Mouse (Mus musculus) kidney, adult 18-20 months (tissue): ENCODE measurements around the gene Mrm3.
"Not testable (repeated sequence)": the region's sequence is repeated elsewhere in the genome, so short reads cannot be mapped to it uniquely, and the experiment has no call there.

Experiments used
- DNase-seq: peaks from one replicate; pipeline ENCODE4 v3.0.0; 2021

Mrm3 gene

DNA sequence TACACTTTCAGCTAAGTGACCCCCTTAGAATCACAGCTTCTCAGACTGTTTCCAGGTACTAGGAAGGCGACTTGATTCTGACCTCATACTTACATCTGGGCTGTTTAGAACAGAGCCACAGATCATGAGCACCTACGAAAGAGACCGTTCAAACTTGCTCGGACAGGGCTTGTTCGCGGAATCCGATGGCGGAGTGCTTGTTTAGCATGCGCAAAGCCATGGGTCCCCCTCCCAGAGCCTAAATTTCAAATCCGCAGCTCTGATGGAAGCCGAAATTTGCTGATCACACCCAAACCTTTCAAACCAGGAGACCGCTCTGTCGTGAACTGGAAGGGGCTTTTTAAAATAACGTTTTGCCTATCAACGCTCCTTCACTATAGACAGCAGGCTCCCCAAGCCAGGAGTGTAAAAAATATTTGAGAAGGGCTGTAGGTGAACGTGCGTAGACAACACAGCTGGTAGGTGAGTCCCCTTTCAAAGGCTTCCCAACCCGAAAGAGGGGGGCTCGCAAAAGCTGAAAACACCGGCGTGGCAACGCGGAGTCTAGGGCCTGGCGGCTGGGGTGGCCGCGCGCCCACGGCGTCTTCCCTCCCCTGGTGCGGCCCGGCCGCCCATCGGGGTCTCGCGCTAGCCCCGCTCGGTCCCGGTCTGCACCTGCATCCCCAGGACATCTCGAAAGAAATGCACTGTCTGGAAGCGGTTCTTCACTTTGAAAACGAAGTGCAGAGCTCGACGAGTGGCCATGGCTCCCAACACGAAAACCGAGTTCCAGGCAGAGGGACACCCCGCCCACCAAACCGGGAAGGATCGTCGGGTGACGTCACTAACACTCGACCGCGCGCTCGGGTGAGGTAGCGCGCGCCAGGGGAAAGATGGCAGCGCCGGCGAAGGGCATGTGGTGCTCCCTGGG lies at the start of gene Mrm3, which contains the start of gene Glod4:
TSS of gene Mrm3 (plus strand) at position 815 of the 910 bp plus-strand sequence.
TSS of gene Glod4 (minus strand) at position 825 of the 910 bp plus-strand sequence.
- peak; percentile 92 for DNase-seq

DNA sequence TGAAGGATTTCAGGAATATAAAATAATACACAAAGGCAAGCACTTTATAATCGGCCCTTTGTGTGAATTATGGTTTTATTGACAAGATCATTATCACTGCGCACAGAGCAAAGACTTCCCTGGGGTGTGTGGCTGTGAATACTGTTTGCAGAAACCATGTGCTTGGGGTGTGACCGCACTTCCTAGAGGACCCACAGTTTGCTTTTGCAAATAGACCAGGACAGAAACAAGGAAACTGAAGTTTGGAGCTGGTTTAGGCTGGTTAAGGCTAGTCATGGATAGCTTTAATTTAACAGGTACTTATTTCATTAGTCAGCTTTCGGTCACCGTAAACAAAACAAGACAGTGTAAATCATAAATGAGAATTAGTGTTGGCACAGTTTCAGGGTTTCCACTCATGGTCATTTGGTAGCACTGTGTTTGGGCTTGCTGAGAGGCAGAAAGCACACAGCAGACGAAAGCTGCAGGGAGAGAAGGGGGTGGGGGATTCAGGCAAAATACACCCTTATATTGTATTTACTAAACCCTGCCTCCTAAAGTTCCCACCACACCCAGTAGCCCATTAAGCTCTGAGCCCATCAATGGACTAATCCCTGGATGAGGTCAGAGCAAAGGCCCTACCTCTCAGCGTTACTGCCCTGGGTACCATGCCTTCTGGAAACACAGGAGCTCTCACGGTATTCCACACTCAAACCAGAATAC lies 47.1 kb upstream of the Mrm3 start:
- no peak for DNase-seq

DNA sequence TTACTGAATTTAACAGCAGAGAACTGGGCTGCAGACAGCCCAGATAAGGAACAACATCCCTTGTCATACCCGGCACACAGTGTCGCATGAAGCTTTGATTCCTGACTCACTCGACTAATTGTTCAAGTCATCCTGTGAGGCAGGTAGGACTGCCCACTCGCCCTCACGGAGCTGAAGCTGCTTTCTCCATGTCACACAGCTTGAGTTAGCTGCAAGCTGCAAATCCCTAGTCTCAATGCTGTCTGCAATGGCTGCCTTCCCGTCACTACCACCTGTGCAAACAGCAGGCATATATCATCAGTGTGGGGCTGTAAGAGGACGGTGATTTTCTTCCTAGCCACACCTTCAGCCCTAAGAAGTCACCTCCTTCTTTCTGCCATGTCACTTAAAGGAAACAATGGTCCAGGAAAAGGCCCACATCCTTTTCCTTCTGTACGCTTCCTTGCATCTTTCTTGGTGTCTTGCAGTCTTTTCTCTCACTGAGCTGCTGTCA lies 46.5 kb upstream of the Mrm3 start:
- no peak for DNase-seq

DNA sequence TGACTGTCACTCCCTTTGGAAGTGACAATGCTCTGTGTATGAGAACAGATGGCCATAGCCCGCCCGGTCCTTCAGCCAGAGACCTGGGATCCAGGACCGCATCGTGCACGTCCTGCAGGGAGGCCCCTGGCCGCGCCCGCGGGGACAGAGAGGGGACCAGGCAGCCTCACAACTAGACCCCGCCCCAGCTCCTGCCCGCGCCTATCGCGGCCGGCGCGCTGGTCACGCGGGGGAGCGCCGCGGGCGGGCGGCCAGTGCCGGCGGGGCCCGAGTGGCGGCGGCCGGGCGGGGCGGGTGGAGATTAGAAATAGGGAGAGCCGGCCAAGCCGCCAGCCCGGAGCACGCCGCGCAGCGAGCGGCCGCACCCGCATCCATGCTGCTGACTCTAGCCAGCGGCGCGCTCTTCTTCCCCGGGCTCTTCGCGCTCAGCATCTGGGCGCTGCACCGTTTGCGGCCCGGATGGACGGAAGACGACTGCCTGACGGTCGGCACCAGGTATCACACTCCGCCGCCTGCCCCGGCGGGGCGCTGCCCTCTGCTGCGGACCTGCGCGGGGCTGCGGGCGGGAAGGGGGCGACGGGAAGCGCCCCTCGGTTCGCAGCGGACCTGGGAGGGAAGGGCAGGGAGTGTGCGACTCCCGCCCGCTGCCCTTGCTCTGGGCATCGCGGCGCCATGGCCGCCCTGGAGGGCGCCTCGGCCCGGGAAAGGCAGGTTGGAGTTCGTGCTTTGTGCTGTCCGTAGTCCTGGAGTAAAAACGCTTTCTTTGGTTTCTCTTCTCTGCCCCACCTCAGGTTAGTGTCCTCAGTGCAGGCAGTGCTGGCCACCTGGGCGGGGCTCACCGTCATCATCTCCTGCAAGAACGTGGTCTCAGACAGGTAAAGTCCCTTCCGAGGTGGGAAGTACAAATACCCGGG lies 41.5 kb upstream of the Mrm3 start:
- peak; percentile 88 for DNase-seq

DNA sequence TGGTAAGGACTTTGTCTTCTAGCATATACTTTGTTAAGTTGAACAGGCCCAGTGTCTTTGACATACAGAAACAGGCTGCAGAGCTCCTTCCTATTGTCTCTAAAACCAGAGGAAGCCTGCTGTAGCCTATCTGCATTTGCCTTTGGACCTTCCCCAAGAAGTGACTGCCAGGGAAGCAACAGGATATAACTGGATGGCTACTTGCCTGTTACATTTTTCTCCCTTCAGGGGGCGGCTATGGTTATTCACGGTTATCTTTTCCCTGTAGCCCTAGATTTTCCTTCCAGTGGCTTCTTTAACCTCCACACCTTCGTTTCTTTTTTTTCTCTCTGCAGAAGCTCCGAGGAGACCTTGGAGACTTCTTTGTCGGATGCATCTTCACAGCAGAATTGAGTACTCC lies 36.7 kb upstream of the Mrm3 start:
- no peak for DNase-seq

DNA sequence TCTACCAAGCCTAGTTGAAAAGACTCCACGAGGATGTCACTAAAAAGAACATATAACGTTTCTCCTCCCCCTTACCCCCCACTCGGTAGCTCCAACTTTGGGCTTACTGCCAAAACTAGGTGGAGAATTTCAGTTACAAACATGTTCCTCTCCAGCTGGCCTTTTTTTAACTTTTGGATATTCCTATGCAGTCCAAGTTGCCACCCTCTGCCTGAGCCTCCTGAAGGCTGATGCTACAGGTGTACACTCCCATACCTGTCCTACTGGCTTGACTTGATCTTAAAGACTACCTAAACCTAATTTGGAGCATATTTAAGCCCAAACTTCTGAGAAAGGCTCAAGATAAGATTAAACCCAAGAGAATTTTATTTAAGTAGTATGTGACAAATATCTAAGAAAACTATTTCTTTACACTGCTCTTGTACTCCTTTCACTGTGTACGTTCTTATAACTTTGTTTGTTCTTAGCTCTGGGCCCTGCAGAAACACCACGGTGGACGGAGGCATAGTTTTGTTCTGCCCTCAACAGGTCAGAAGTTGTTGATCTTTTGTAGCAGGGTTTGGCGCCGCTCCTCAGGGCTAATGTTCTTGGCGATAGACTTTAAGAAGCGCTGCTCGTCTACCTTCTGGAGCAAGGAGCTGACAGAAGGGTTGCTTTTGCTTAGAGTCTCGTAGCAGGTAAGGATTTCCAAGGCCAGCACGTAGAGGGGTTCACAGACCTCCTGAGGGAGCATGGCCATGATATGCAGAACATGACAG lies 33.1 kb upstream of the Mrm3 start:
- no peak for DNase-seq

DNA sequence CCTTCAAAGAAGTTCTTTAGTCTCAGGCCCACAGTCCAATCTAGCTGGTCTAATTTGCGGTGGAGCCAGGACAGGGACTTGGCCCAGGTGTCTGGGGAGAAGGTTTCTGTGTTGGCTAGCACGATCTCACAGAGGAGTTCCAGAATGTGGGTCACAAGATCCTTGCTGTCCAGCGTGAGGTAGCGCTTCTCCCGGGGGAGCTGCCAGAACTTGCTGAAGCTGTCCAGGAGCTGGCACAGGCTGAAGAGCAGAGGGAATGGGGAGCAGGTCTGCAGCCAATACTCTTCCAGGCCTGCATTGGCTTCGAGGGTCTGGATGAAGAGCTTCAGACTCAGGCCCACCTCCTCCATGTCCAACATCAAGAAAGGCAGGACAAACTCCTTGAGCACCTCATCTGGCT lies 31.9 kb upstream of the Mrm3 start:
- DNase-seq: not testable (repeated sequence)

DNA sequence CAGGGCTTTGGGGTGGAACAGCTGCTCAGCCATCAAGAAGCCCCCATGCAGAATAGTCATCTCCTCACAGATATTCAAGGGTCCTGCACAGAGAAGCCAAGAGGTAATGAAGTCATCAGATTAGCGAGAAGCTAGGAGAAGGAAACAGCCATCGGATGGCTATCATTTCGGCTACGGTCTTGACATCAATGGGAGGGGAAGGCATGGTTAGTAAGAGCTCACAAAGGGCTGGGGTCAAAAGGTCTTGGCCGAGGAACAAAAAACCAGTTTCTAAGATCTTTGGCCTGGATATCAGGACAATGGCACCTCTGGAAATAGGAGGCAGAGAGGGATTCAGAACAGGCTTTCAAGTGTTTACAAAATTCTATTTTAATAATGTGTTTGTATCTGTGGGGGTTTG lies 29.7 kb upstream of the Mrm3 start:
- no peak for DNase-seq

DNA sequence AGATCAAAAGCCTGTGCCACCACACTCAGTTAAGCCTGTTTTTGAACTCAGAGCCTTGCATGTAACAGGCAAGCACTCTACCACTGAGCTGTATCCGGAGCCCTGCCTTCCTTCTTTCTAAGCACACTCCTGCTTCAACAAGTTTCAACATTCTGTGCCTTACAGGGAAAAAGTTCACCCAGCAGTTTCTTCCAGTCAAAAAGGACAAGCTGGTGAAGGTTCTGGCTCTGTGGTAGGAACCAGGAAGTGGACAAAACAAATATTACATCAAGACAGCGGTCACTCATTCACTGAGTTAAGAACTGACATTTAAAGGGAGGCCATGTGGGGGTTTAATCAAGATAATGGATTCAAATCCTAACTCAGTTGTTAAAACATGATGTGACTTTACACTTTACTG lies 28.5 kb upstream of the Mrm3 start:
- no peak for DNase-seq

DNA sequence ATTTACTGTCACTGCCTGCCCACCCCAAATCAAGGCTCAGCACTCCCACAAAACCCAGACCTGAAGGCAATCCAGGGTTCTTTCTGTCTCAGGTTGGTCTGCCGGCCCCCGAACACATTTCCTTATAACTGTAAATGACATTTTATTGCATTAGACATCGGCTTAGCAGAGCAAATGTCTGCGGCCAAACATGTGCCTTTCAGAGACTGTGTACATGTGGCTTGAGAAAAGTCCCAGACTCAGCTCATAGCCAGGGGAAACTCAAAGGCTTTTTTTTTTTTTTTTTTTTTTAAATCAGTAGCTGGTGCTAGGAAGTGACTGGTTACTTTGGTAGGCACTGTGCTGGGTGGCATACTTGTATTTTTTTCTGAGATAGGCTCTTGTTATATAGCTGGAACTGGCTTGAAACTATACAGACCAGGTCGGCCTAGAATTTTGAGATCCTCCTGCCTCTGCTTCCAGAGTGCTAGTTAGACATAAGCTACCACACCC lies 27.4 kb upstream of the Mrm3 start:
- DNase-seq: no peak

DNA sequence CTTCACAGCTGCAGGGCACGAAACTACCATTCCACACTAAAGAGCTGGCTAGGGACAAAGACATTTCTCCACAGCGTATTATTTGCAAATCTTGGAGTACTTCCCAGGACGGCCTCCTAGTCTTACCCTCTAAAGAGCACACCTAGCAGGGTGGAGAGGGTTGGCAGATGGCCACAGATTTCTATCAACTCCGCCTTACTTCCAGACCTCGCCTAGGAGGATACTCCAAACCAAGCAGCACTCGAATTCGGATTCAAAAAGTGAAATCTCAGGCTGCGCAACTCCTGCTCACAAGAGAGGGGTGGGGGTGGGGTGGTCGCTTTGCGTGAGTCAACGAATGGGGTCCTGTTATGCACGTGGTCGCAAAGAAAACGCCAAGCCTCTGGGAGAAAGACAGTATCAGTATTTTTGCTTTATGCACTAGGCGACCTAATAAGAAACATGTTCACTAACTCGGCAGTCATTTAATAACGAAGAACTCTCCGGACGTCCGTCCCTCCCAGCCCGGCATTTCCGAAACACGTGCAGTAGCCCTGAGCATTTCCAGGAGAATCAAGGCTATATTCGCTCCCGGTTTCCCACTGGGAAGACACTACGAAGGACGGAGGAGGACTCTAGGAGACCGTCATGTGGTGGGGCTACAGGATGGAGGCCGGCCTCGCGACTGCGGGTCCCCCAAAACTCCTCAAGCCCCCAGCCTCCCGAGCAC lies 26.7 kb upstream of the Mrm3 start:
- peak; percentile 48 for DNase-seq

DNA sequence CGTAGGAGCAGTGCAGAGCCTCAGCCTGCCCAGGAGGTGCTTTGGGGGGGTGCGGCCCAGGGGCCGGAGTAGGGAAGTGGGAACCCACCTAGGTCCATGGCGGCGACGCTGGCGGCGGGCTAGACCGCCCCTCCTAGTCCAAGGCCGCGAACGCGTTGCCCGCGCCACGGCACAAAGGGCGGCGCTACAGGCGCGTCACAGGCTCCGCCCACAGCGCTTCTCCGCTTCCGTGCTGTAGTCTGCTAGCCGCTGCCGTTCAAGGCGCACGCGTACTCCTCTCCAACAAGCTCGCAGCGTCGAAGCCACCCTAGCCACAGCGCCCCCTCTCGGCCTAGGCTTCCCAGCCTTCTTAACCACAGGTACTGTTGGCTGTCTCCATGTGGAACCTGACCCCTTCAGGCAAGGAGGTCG lies 26.1 kb upstream of the Mrm3 start, which contains the start of the genes Dbil5 and Gemin4:
TSS of gene Dbil5 (plus strand) at position 219 of the 411 bp plus-strand sequence.
TSS of gene Gemin4 (minus strand) at position 275 of the 411 bp plus-strand sequence.
- DNase-seq: peak; percentile 96

DNA sequence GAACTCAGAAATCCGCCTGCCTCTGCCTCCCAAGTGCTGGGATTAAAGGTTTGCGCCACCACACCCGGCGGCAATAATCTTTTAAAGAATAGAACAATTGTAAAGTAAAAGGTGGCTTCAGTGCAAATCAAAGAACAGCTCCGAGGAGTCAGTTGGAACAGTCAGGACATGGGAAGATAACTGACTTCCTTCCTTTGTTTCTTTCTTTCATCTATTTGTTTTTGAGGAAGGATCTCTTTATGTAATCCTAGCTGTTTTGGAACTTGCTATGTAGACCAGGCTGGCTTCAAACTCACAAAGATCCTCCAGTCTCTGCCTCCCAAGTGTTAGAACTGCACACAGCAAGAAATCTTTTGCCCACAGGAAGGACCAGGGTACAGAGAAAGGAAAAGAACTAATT lies 18.9 kb upstream of the Mrm3 start:
- no peak for DNase-seq

DNA sequence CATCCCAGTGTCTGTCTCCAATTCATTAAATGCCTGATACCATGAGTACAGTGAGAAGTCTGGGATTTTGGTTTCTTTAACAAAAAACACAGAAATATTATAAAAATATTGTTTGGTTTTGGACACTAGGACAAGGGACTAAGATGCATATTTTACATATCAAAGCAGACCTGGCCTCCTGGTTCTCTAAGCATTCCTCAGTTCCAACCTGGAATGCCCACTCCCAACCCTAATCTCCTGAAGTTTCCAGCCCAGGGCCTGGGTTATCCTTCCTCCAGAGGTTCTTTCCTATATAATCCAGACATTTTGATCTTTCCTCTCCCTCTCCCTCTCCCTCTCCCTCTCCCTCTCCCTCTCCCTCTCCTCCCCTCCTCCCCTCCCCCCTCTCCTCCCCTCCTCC lies 18.5 kb upstream of the Mrm3 start:
- DNase-seq: no peak

DNA sequence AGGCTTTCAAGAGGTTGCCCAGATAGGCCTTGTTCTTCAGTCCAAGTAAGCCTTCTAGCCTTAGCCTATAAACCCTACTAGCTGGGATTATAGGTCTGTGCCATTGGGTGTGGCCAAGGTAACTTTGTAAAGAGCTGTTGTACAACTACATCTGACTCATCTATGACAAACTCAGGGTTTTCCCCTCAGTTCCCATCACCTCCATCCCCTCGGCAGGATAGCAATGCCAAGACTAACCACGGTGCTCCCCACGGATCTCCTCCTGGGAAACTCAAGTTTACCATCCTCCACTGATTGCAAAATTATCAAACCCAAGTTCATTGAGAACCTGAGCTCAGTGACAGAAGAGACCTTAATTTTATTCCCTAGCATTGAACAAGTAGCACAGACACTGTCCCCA lies 7.4 kb upstream of the Mrm3 start:
- DNase-seq: no peak

DNA sequence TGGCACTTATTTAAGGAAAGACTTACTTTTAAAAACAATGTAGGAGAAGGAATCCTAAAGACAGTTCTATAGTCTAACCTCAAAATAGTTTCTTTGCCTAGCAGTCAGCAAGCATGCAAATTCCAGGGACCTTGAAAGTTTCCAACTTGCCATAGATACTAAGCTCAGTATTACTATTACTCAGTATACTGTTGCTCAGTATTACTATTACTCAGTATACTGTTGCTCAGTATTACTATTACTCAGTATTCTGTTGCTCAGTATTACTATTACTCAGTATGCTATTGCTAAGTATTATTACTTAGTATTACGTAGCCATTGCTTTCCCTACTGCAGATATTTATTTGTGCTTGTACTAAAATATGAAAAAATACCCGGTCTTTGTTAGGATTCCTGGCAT lies 3.8 kb upstream of the Mrm3 start:
- no peak for DNase-seq

DNA sequence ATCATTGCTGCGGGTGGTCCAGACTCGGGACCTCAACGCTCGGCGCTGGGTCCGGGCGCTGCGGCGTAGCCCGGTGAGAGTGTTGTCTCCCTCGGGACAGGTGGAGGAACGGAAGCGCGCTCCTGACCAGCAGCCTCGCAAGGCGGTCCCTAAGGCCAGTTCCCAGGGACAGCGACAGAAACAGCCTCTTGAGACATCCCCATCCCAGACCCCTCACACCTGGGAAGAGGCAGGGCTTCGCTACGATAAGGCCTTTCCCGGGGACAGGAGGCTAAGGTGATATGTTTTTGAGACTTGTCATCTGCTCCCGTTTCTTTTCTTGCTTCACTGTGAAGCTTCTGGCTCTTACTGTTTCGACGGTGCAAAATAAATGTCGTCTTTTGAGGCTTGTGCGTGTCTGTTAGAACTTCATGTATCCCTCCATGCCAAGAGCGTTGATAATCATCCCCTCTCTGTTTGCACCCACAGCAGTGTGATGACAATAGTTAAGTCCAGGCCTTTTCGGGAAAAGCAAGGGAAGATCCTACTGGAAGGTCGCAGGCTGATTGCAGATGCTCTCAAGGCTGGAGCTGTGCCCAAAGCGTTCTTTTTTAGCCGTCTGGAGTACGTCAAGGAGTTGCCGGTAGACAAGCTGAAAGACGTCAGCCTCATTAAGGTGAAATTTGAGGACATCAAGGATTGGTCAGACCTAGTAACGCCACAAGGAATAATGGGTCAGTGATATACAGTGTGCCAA lies 464 bp downstream of the Mrm3 start:
- no peak for DNase-seq

DNA sequence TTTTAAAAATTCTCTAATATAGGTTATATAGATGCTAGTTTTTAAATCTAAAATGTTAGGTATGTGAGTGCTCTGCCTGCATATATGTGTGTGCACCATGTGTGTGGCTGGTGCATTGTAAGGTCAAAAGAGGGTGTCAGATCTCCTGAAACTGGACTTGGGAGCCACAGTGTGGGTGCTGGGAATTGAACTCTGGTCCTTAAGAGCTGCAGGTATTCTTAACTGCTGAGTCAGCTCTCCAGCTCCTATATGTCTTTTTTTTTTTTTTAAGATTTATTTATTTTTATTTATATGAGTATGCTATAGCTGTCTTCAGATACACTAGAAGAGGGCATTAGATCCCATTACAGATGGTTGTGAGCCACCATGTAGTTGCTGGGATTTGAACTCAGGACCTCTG lies 2.9 kb downstream of the Mrm3 start:
- no peak for DNase-seq

DNA sequence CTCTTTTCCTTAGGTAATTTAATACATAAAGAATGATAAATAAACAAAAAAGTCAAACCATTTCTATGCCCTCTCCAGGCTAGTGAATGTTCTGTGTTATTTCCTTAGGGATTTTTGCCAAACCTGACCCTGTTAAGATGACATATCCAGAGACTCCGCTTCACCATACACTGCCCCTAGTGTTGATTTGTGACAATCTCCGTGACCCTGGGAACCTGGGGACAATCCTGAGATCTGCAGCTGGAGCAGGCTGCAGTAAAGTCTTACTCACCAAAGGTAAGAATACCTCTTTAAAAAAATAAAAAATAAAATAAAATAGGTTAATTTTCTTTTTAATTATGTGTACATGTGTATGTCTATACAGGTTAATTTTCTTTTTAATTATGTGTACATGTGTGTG lies 3.7 kb downstream of the Mrm3 start:
- no peak for DNase-seq

DNA sequence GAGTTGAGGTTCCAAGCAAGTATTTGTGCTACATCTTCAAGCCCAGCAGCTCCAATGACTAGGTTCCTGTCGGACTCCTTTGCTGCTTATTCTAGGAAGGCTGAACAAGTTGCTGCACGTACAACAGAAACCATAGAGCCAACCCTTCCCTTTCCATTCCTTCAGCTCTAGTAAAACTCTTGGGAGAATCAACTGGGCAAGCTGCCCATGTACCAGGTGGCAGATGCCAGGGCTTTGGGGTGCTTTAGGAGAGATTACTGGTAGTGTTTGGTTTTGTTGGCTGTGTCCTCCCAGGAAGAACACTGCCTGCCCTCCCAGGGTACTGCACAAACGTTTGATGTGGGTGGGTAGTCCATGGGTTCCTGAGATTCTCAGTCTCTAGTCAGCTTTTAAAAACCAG lies 8.5 kb downstream of the Mrm3 start:
- no peak for DNase-seq
